Mouse (Mus musculus): Measurements from ENCODE around the gene Cd248. TPM values are rescaled to one million over a fixed set of nuclear protein-coding genes. Genes with fewer than 3 reads are reported as not detected.
A peak's percentile ranks its signal among the peaks of the same experiment; 100 is the strongest.

Gene Cd248
- total RNA-seq, 2 experiments from 2014 or later: 13.8 to 15.1 TPM

- intact Hi-C loops (cut with DNase I): no loop called here
These were observed 16.4 kb upstream of the Cd248 start for GRCm38 (mm10) chr19:5051515-5051914.

GRCm38 (mm10) chr19:5052166-5052822 lies 15.6 kb upstream of the Cd248 start:
- DNase-seq: no peak
- intact Hi-C loops (cut with DNase I): no loop called here

More at GRCm38 (mm10) chr19:5051515-5051914, 16.4 kb upstream of the Cd248 start:
- DNase-seq: no peak

- no peak for DNase-seq
- intact Hi-C loops (cut with DNase I): no loop called here
These were observed 15.0 kb upstream of the Cd248 start for GRCm38 (mm10) chr19:5052853-5053252.

- intact Hi-C loops (cut with DNase I): no loop called here
- DNase-seq: peak in 1 of 2 experiments; percentile 64
These were observed 14.0 kb upstream of the Cd248 start for GRCm38 (mm10) chr19:5053909-5054308.

- intact Hi-C loops (cut with DNase I): loop anchor here (1.0 kb wide), 1 partner anchor 17 kb away; no protein-coding TSS in a partner anchor
- DNase-seq: no peak
These were observed 11.6 kb upstream of the Cd248 start for GRCm38 (mm10) chr19:5056251-5056650.

- no peak for DNase-seq
- intact Hi-C loops (cut with DNase I): no loop called here
These were observed 9.8 kb upstream of the Cd248 start for GRCm38 (mm10) chr19:5057876-5058775.

- no peak for DNase-seq
- intact Hi-C loops (cut with DNase I): no loop called here
These were observed 8.8 kb upstream of the Cd248 start for GRCm38 (mm10) chr19:5058801-5059771.

- intact Hi-C loops (cut with DNase I): no loop called here
- DNase-seq: peak; percentile 48 to 65
These were observed 7.2 kb upstream of the Cd248 start for GRCm38 (mm10) chr19:5060365-5061330.

GRCm38 (mm10) chr19:5062041-5062440 lies 5.8 kb upstream of the Cd248 start:
- no peak for DNase-seq
- intact Hi-C loops (cut with DNase I): no loop called here

- DNase-seq: peak; percentile 47 to 62
- intact Hi-C loops (cut with DNase I): no loop called here
These were observed 5.4 kb upstream of the Cd248 start for GRCm38 (mm10) chr19:5062446-5062845.

- no peak for DNase-seq
- intact Hi-C loops (cut with DNase I): no loop called here
These were observed 2.8 kb upstream of the Cd248 start for GRCm38 (mm10) chr19:5065104-5065503.

- intact Hi-C loops (cut with DNase I): no loop called here
- peak in 1 of 2 experiments; percentile 42 for DNase-seq
These were observed 658 bp upstream of the Cd248 start for GRCm38 (mm10) chr19:5067040-5067799.

GRCm38 (mm10) chr19:5068570-5069234 lies 824 bp downstream of the Cd248 start:
- peak in 1 of 2 experiments; percentile 17 for DNase-seq
- intact Hi-C loops (cut with DNase I): no loop called here

GRCm38 (mm10) chr19:5069486-5069885 lies 1.6 kb downstream of the Cd248 start:
- intact Hi-C loops (cut with DNase I): no loop called here
- no peak for DNase-seq

GRCm38 (mm10) chr19:5069978-5070377 lies 2.1 kb downstream of the Cd248 start:
- DNase-seq: no peak
- intact Hi-C loops (cut with DNase I): no loop called here

- intact Hi-C loops (cut with DNase I): no loop called here
These were observed 3.2 kb downstream of the Cd248 start for GRCm38 (mm10) chr19:5071077-5071476.

GRCm38 (mm10) chr19:5071545-5072369 lies 3.9 kb downstream of the Cd248 start:
- intact Hi-C loops (cut with DNase I): no loop called here
- DNase-seq: peak; percentile 73 to 81

More at GRCm38 (mm10) chr19:5071077-5071476, 3.2 kb downstream of the Cd248 start:
- DNase-seq: no peak

All from heart, postnatal 36 days (tissue).